Mouse (Mus musculus): ENCODE data around the gene Zfp365.
A peak's percentile ranks its signal among the peaks of the same experiment; 100 is the strongest.

The Zfp365 gene

GRCm38 (mm10) chr10:67841596-67841995 lies 70.9 kb downstream of the Zfp365 start:
- no peak for DNase-seq (ENCODE audit: low spot score)

GRCm38 (mm10) chr10:67840735-67841134 lies 71.7 kb downstream of the Zfp365 start:
- no peak for DNase-seq (ENCODE audit: low spot score)

GRCm38 (mm10) chr10:67839156-67839555 lies 73.3 kb downstream of the Zfp365 start:
- no peak for DNase-seq (ENCODE audit: low spot score)

GRCm38 (mm10) chr10:67836426-67836825 lies 76.0 kb downstream of the Zfp365 start:
- DNase-seq (ENCODE audit: low spot score) = peak; percentile 74
